Comparison of ENCODE assay signal across 8 mouse cellular contexts in genomic region chr10:127825386-127825785, GRCm38 (mm10). TPM values are rescaled to one million over a fixed set of nuclear protein-coding genes. Genes with fewer than 3 reads are reported as not detected.
DNase-seq lines count a peak whose midpoint lies in the region; ATAC-seq and TF ChIP-seq lines count a peak whose summit lies in the region.

No protein-coding gene starts in this region.

- no peak for TF ChIP-seq EP300 in heart, adult 2 months (IDR thresholded peaks at IDR 0.05; ENCODE audit: insufficient read depth, low read depth, low read length)

- no peak overlapping the region for H3K4me2 ChIP-seq in heart, embryonic 12.5 days
- H3K4me2 ChIP-seq in midbrain, embryonic 13.5 days (replicated peaks): no peak overlapping the region

- WGBS in heart, adult 2 months: 73% methylated on average over 6 of the region's 6 CpGs
- WGBS in heart, embryonic 12.5 days: 73% methylated on average over 6 of the region's 6 CpGs
- WGBS in midbrain, embryonic 13.5 days: 80% methylated on average over 6 of the region's 6 CpGs

- no peaks in the 10 kb centered on the region for H3K36me3 ChIP-seq in heart, adult 2 months (ENCODE audit: control insufficient read depth, insufficient read depth, low read length)
- H3K36me3 ChIP-seq in heart, embryonic 12.5 days: no peaks in the 10 kb centered on the region
- no peaks in the 10 kb centered on the region for H3K36me3 ChIP-seq in midbrain, embryonic 13.5 days

- H3K9ac ChIP-seq in heart, adult 2 months (ENCODE audit: low read depth, low read length): no peak overlapping the region
- no peak overlapping the region for H3K9ac ChIP-seq in heart, embryonic 12.5 days
- H3K9ac ChIP-seq in midbrain, embryonic 13.5 days (replicated peaks): no peak overlapping the region

- intact Hi-C loops in heart, adult 2 months (cut with DNase I): no loop called here

- no peak for ATAC-seq in heart, embryonic 12.5 days (ENCODE audit: insufficient number of reproducible peaks, low FRiP score)
- peak; percentile 42; the same call in 1 of the 2 replicates for ATAC-seq in granulocyte monocyte progenitor cell, adult 5-6 weeks (replicated peaks; ENCODE audit: poor library complexity, severe bottlenecking)
- ATAC-seq in midbrain, embryonic 13.5 days: no peak

- TF ChIP-seq CTCF in heart, adult 2 months (IDR thresholded peaks at IDR 0.05): peak; percentile 30; the same call in 1 of the 2 replicates

- peaks cover 10% of the 10 kb centered on the region for H3K9me3 ChIP-seq in heart, embryonic 12.5 days (replicated peaks)
- H3K9me3 ChIP-seq in midbrain, embryonic 13.5 days: peaks cover 4% of the 10 kb centered on the region; the same call in 1 of the 2 replicates

- no peaks in the 10 kb centered on the region for H3K4me1 ChIP-seq in heart, adult 2 months (ENCODE audit: control insufficient read depth, insufficient read depth, low read length)
- H3K4me1 ChIP-seq in heart, embryonic 12.5 days (replicated peaks): no peaks in the 10 kb centered on the region
- no peaks in the 10 kb centered on the region for H3K4me1 ChIP-seq in midbrain, embryonic 13.5 days (replicated peaks)

- DNase-seq in heart, adult 2 months: no peak
- peak; percentile 24 for DNase-seq in thymus, postnatal 4 days
- no peak for DNase-seq in thymus, postnatal 0 days (ENCODE audit: low spot score)
- DNase-seq in testis, postnatal 10 days (ENCODE audit: low spot score): peak; percentile 46
- DNase-seq in thymus, postnatal 14 days: no peak

- no peak for TF ChIP-seq POLR2A in heart, adult 2 months (IDR thresholded peaks at IDR 0.05; ENCODE audit: insufficient read depth, low read depth, low read length)

- no peak overlapping the region for H3K27ac ChIP-seq in heart, adult 2 months
- no peak overlapping the region for H3K27ac ChIP-seq in heart, embryonic 12.5 days (ENCODE audit: poor library complexity, severe bottlenecking)
- no peak overlapping the region for H3K27ac ChIP-seq in midbrain, embryonic 13.5 days

- no peaks in the 10 kb centered on the region for H3K27me3 ChIP-seq in heart, adult 2 months (ENCODE audit: control insufficient read depth, insufficient read depth, low read length)
- no peaks in the 10 kb centered on the region for H3K27me3 ChIP-seq in heart, embryonic 12.5 days (replicated peaks)
- no peaks in the 10 kb centered on the region for H3K27me3 ChIP-seq in midbrain, embryonic 13.5 days

- H3K79me2 ChIP-seq in heart, adult 2 months (replicated peaks; ENCODE audit: control insufficient read depth, insufficient read depth, low read length): no peaks in the 10 kb centered on the region

- no peak overlapping the region for H3K4me3 ChIP-seq in heart, adult 2 months
- no peak overlapping the region for H3K4me3 ChIP-seq in heart, embryonic 12.5 days
- H3K4me3 ChIP-seq in midbrain, embryonic 13.5 days (replicated peaks): no peak overlapping the region

RNA-seq across cellular contexts. Expression of gene Rdh19, which starts 24.3 kb away (rescaled TPM):
- total RNA-seq in heart, adult 2 months (2021): not detected
- polyA plus RNA-seq in heart, adult 2 months (2012; rRNA removed): not detected in 2 replicates
- polyA plus RNA-seq in heart, embryonic 12.5 days (2016; fragmentation: Nextera tagmentation; extraction: Ambion mirVana): not detected in 2 replicates
- not detected in 2 replicates for polyA plus RNA-seq in thymus, postnatal 0 days (2015; fragmentation: Nextera tagmentation; extraction: Ambion mirVana)
- total RNA-seq in granulocyte monocyte progenitor cell, adult 5-6 weeks (2014; fragmentation: Nextera tagmentation): not detected in 2 replicates
- total RNA-seq in granulocyte monocyte progenitor cell, adult 5-6 weeks (2017): not detected in 2 replicates
- polyA plus RNA-seq in midbrain, embryonic 13.5 days (2015; fragmentation: Nextera tagmentation; extraction: Ambion mirVana): not detected in 2 replicates

RNA-seq across cellular contexts. Expression of gene Rdh16, which starts 24.4 kb away (rescaled TPM):
- not detected for total RNA-seq in heart, adult 2 months (2021)
- polyA plus RNA-seq in heart, adult 2 months (2012; rRNA removed): 0.06 TPM in 1 of 2 replicates, not detected in the other
- polyA plus RNA-seq in heart, embryonic 12.5 days (2016; fragmentation: Nextera tagmentation; extraction: Ambion mirVana): not detected in 2 replicates
- polyA plus RNA-seq in thymus, postnatal 0 days (2015; fragmentation: Nextera tagmentation; extraction: Ambion mirVana): 0.05 TPM in 1 of 2 replicates, not detected in the other
- not detected in 2 replicates for total RNA-seq in granulocyte monocyte progenitor cell, adult 5-6 weeks (2014; fragmentation: Nextera tagmentation)
- not detected in 2 replicates for total RNA-seq in granulocyte monocyte progenitor cell, adult 5-6 weeks (2017)
- polyA plus RNA-seq in midbrain, embryonic 13.5 days (2015; fragmentation: Nextera tagmentation; extraction: Ambion mirVana): not detected in 2 replicates

RNA-seq across cellular contexts. Expression of gene Rdh16f2, which starts 40.9 kb away (rescaled TPM):
- total RNA-seq in heart, adult 2 months (2021): not detected
- polyA plus RNA-seq in heart, adult 2 months (2012; rRNA removed): not detected in 2 replicates
- not detected in 2 replicates for polyA plus RNA-seq in heart, embryonic 12.5 days (2016; fragmentation: Nextera tagmentation; extraction: Ambion mirVana)
- polyA plus RNA-seq in thymus, postnatal 0 days (2015; fragmentation: Nextera tagmentation; extraction: Ambion mirVana): 0.10 TPM in 1 of 2 replicates, not detected in the other
- not detected in 2 replicates for total RNA-seq in granulocyte monocyte progenitor cell, adult 5-6 weeks (2014; fragmentation: Nextera tagmentation)
- total RNA-seq in granulocyte monocyte progenitor cell, adult 5-6 weeks (2017): not detected in 2 replicates
- not detected in 2 replicates for polyA plus RNA-seq in midbrain, embryonic 13.5 days (2015; fragmentation: Nextera tagmentation; extraction: Ambion mirVana)

RNA-seq across cellular contexts. Expression of gene Rdh9, which starts 49.2 kb away (rescaled TPM):
- total RNA-seq in heart, adult 2 months (2021): not detected
- polyA plus RNA-seq in heart, adult 2 months (2012; rRNA removed): 0.20 TPM in 1 of 2 replicates, not detected in the other
- 0.06 and 0.10 TPM in 2 replicates for polyA plus RNA-seq in heart, embryonic 12.5 days (2016; fragmentation: Nextera tagmentation; extraction: Ambion mirVana)
- not detected in 2 replicates for polyA plus RNA-seq in thymus, postnatal 0 days (2015; fragmentation: Nextera tagmentation; extraction: Ambion mirVana)
- not detected in 2 replicates for total RNA-seq in granulocyte monocyte progenitor cell, adult 5-6 weeks (2014; fragmentation: Nextera tagmentation)
- total RNA-seq in granulocyte monocyte progenitor cell, adult 5-6 weeks (2017): not detected in 2 replicates
- polyA plus RNA-seq in midbrain, embryonic 13.5 days (2015; fragmentation: Nextera tagmentation; extraction: Ambion mirVana): 0.09 TPM in 2 replicates

Comparison
In these comparisons a context has a peak if more than half of its experiments do, and no peak if none do; other contexts are left out.
1. DNase-seq: peak in thymus, postnatal 4 days (single experiment) and testis, postnatal 10 days (single experiment); none in heart, adult 2 months (0 of 2), thymus, postnatal 0 days (single experiment) and thymus, postnatal 14 days (single experiment).